Mouse (Mus musculus): Measurements from ENCODE around the gene Synm.

Synm gene

GRCm38 (mm10) chr7:67759629-67759995, at the start of gene Synm:
Synm (minus strand) TSS chr7:67759742.
- peak; percentile 92 for DNase-seq (ENCODE audit: low read depth, low spot score)

DNA sequence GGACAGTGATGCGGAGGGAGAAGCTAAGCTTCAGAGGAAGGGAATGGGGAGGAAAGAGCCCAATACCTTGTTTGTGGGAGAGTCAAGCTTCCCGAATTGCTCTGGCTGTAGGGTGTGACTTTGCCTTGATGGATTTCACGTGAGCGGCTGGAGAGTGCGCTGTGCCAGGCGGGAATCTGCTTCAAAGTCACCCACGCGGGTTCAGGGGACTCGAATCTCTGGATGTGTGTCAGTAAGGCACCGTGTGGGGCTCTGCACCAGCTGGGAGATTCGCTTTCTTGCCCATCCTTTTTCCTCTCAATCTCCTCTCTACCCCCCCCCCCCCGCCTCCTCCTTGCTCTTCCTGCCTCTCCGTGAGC, 44.3 kb upstream of the Synm start:
- no peak for DNase-seq (ENCODE audit: low read depth, low spot score)

GRCm38 (mm10) chr7:67803015-67803856, 43.7 kb upstream of the Synm start:
- DNase-seq (ENCODE audit: low read depth, low spot score): peak; percentile 85

- DNase-seq (ENCODE audit: low read depth, low spot score): no peak
Observed at GRCm38 (mm10) chr7:67801022-67801421, 41.5 kb upstream of the Synm start.

- DNase-seq (ENCODE audit: low read depth, low spot score): no peak
Observed at GRCm38 (mm10) chr7:67800547-67800946, 41.0 kb upstream of the Synm start.

DNA sequence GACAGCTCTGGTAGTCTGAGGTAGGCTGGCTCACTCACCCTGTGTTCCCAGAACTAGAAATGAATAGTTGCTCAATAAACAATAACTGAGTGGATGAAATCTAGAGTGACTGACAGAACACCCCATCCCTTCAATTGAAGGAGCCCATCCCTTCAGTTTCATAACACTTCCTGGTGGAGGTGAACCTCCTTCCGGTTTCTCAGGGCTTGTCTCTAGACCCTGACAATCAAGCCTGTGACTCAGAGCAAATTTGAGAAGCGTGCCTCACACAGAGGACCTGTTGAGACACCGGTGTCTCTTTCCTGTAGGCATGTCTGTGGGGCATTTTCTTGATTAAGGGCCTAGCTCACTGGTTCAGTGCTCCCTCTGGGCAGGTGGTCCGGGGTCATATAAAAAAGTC, 38.9 kb upstream of the Synm start:
- no peak for DNase-seq (ENCODE audit: low read depth, low spot score)

DNA sequence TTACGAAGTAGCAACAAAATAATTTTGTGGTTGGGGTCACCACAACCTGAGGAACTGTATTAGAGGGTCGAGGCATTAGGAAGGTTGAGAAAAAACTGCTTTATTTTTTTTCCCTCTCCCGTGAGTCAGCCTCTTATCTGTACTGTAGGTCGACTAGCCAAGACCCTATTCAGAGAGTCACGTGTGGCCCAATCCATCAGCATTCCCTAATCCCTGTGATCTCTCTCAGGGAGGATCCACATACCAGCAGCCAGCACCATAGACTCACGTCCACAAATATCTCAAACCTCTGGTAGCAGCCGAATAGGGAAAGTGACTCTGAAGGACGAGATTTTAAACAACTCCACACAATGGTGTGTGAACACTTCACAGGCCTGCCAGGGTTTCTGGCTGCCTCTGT, 37.5 kb upstream of the Synm start:
- DNase-seq (ENCODE audit: low read depth, low spot score): peak; percentile 13

DNA sequence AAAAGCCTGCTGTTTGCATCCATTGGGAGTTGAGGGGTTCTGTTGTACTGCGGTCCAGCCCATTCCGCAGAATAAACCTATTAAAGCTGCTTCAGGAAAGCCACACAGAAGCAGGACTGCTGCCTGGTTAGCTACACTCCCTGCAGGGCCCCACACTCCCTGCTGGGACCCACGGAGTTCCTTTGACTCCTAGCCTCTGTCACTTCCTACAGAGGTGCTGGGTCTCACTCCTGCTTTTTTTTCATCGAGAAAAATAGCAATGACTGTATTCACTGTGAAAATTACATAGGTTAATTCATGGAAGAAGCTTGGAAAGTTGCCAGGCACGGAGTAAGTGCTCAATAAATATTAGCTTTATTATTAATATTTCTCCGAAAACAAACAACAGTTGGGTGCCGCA, 33.9 kb upstream of the Synm start:
- no peak for DNase-seq (ENCODE audit: low read depth, low spot score)

- DNase-seq (ENCODE audit: low read depth, low spot score): no peak
Observed at GRCm38 (mm10) chr7:67791256-67791655, 31.7 kb upstream of the Synm start.

DNA sequence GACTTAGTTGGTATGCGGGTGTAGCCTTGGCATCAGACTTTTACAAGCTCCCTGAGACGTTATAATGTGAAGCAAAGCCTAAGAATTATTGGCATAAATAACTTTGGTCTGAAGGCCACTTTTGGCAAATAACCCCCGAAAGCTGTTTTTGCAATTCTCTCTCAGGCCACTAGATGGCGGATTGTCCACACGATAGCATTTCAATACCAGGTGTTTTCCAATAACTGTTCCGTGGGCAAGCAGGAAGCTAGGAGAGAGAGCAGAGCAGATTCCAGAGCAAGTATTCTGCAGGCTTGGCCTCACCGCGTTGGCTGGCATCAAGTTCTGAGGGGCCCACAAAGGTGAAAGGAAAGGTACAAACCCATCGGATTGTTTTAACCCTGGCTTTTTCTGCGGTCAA, 29.2 kb upstream of the Synm start:
- DNase-seq (ENCODE audit: low read depth, low spot score): peak; percentile 82

- DNase-seq (ENCODE audit: low read depth, low spot score): no peak
Observed at GRCm38 (mm10) chr7:67787861-67788260, 28.3 kb upstream of the Synm start.

GRCm38 (mm10) chr7:67776636-67777305, 17.2 kb upstream of the Synm start:
- DNase-seq (ENCODE audit: low read depth, low spot score): peak; percentile 37

GRCm38 (mm10) chr7:67775623-67776022, 16.1 kb upstream of the Synm start:
- DNase-seq (ENCODE audit: low read depth, low spot score): no peak

GRCm38 (mm10) chr7:67772231-67772630, 12.7 kb upstream of the Synm start:
- no peak for DNase-seq (ENCODE audit: low read depth, low spot score)

GRCm38 (mm10) chr7:67769487-67769886, 9.9 kb upstream of the Synm start:
- DNase-seq (ENCODE audit: low read depth, low spot score): no peak

DNA sequence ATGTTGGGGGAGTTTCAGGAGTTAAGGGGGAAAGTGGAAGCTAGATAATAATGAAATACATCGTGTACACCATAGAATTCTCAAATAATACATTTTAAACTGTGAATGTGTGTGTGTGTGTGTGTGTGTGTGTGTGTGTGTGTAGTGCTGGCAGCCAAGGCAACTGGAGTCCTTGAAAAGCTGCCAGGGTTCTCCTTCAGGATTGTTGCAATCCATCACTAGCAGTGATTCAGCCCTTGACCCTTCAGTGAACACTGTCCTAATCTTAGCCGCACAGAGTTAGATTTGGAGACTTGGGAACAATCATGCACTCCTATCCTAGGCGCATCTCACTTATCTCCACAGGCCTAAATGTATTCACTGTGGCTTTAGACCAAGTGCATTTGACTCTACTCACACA, 8.6 kb upstream of the Synm start:
- no peak for DNase-seq (ENCODE audit: low read depth, low spot score)

- no peak for DNase-seq (ENCODE audit: low read depth, low spot score)
Observed at GRCm38 (mm10) chr7:67763625-67764024, 4.1 kb upstream of the Synm start.

DNA sequence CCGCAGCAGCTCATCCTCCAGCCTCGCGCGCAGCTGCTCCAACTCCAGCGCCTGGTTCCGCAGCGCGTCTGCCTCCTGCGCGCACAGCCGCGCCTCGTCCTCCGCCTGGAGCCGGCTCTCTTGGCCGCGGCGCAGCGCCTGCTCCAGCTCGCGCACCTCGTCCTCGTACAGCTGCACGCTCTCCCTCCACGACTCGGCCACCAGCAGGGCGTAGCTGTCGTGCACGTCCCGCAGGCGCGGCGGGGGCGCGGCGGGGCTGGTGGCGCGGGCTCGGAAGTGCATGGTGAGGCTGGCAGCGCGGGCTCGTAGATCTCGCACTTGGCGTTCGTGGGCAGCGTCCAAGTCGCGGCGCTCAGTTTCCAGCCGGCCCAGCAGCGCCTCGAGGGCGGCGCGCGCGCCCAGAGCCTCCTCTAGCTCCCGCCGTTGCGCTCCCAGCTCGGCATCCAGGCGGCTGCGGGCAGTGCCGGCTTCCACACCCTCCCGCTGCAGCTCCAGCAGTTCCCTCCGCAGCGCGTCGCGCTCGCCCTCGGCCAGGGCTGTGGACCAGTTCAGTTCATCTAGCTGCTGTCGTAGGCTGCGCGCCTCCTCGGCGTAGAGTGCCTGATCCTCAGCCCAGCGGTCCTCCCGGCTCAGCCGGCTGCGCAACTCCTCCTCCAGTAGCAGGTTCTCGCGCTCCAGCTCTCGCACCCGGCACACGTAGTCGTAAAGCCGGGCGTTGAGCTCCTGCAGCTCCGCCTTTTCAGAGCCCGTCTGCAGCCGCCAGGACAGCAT, 499 bp downstream of the Synm start:
- peak; percentile 82 for DNase-seq (ENCODE audit: low read depth, low spot score)

DNA sequence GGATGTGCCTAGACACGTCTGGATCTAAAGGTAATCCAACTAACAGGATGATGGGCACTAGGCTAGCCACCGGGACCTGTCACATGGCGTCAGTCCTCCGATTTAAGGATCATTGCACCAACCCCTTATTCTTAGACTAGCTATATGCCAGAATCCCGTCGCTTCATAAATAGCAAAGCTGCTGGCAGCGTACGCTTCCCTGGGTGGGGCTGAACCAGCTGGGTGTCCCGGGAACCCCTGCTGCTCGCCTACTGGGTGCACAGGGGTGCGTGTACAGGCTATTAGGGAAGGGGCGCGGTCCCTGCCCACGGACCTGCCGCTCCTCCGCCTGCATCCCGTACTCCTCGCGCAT, 1.1 kb downstream of the Synm start:
- no peak for DNase-seq (ENCODE audit: low read depth, low spot score)

DNA sequence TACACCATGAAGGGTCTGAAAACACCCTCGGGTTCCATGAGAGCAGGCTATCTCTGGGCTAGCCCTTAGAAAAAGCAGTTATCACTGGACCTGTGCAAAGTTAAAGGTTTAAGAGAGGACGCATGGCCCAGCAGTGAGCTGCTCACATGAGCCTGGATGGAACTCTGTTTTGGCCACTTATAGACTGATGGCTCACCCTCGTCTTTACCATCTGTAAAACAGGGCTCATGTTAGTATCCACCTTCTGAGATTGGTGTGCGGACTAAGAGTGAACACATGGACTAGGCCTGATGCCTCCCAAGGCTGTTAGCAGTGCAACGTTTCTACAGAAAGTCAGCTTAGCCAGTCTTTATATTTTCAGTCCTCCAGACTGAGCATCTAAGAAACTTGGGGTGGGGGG, 2.9 kb downstream of the Synm start:
- no peak for DNase-seq (ENCODE audit: low read depth, low spot score)

- DNase-seq (ENCODE audit: low read depth, low spot score): no peak
Observed at GRCm38 (mm10) chr7:67755366-67755765, 4.2 kb downstream of the Synm start.

GRCm38 (mm10) chr7:67754606-67755005, 4.9 kb downstream of the Synm start:
- no peak for DNase-seq (ENCODE audit: low read depth, low spot score)

All from mesoderm, embryonic 11.5 days (tissue).